Mouse (Mus musculus) limb, embryonic 13.5 days (tissue): Measurements from ENCODE around the gene Prf1. TPM values are rescaled to one million over a fixed set of nuclear protein-coding genes. Genes with fewer than 3 reads are reported as not detected.

Experiments used
- ATAC-seq: fragments of 200-750 bp; cut with Nextera tagmentation; 2 replicates; pipeline ENCODE4 v1.8.0; 2017; ENCODE audit warnings: low read depth, moderate number of reproducible peaks, moderate TSS enrichment; ENCODE audit not compliant: low FRiP score
- H3K27ac ChIP-seq: fragments of 300-500 bp; sonication (generic); 2 replicates; pipeline ENCODE4 v1.5.1; 2015; ENCODE audit warnings: inconsistent platforms, mild to moderate bottlenecking, moderate library complexity
- H3K27me3 ChIP-seq: fragments of 300-500 bp; sonication (generic); 2 replicates; pipeline ENCODE4 v1.6.1; 2015; ENCODE audit warnings: mild to moderate bottlenecking, inconsistent platforms
- H3K36me3 ChIP-seq: fragments of 300-500 bp; sonication (generic); 2 replicates; pipeline ENCODE4 v1.6.1; 2015; ENCODE audit warnings: inconsistent platforms, mild to moderate bottlenecking, moderate library complexity
- H3K4me1 ChIP-seq: fragments of 300-500 bp; sonication (generic); 2 replicates; pipeline ENCODE4 v1.6.1; 2015; ENCODE audit warnings: inconsistent platforms
- H3K4me2 ChIP-seq: fragments of 300-500 bp; sonication (generic); replicated peaks from 2 replicates; pipeline ENCODE4 v1.6.1; 2015; ENCODE audit warnings: inconsistent platforms, mild to moderate bottlenecking, moderate library complexity
- H3K4me3 ChIP-seq: fragments of 300-500 bp; sonication (generic); 2 replicates; pipeline ENCODE4 v1.5.1; 2015; ENCODE audit warnings: moderate library complexity, mild to moderate bottlenecking, inconsistent platforms
- H3K9ac ChIP-seq: fragments of 300-500 bp; sonication (generic); 2 replicates; pipeline ENCODE4 v1.6.1; 2015; ENCODE audit warnings: mild to moderate bottlenecking, inconsistent platforms
- H3K9me3 ChIP-seq: fragments of 300-500 bp; sonication (generic); 2 replicates; pipeline ENCODE4 v1.6.1; 2016; ENCODE audit warnings: inconsistent platforms
- WGBS: fragments of 180-500 bp; shearing (Covaris S2); methylation state at CpG from one replicate; pipeline ENCODE4 v1.1.7; 2015; 5-methylcytosine and 5-hydroxymethylcytosine counted together
- polyA plus RNA-seq: library from polyadenylated mRNA; unstranded; fragments of >200 nt; fragmentation: Nextera tagmentation; extraction: Ambion mirVana; gene quantifications from 2 replicates; pipeline ENCODE4 v1.2.1, GENCODE M21; 2015

Prf1 gene
- polyA plus RNA-seq, 1 experiment from 2014 or later, result 0.05 TPM

- Histone ChIP-seq H3K9me3 (no peaks in the 10 kb centered on the region), H3K36me3 (peaks cover 36% of the 10 kb centered on the region), H3K27ac (no peak overlapping the region), H3K4me2 (no peak overlapping the region), H3K4me3 (no peak overlapping the region), H3K9ac (no peak overlapping the region), H3K27me3 (no peaks in the 10 kb centered on the region), H3K4me1 (peaks cover 11% of the 10 kb centered on the region)
- ATAC-seq, result peak; percentile 16; the same call in 1 of the 2 replicates
- WGBS, result 67% methylated on average over 8 of the region's 8 CpGs
These were observed 46.3 kb downstream of the Prf1 start for GRCm38 (mm10) chr10:61343950-61344349.

- no peak overlapping the region for H3K4me3 ChIP-seq
- 79% methylated on average over 8 of the region's 8 CpGs for WGBS
- H3K36me3 ChIP-seq, result peaks cover 45% of the 10 kb centered on the region
These were observed 47.5 kb downstream of the Prf1 start for GRCm38 (mm10) chr10:61345179-61345578.

GRCm38 (mm10) chr10:61346374-61346773, 48.7 kb downstream of the Prf1 start:
- Histone ChIP-seq H3K4me2 (no peak overlapping the region), H3K27me3 (no peaks in the 10 kb centered on the region), H3K9me3 (no peaks in the 10 kb centered on the region; the same call in 1 of the 2 replicates), H3K4me3 (no peak overlapping the region), H3K4me1 (peaks cover 11% of the 10 kb centered on the region), H3K9ac (no peak overlapping the region), H3K36me3 (peaks cover 52% of the 10 kb centered on the region), H3K27ac (no peak overlapping the region)
- WGBS, result 11% methylated on average over 10 of the region's 10 CpGs
- ATAC-seq, result no peak

More at GRCm38 (mm10) chr10:61345179-61345578, 47.5 kb downstream of the Prf1 start:
- Histone ChIP-seq H3K27ac (no peak overlapping the region), H3K4me2 (no peak overlapping the region), H3K27me3 (no peaks in the 10 kb centered on the region), H3K9ac (no peak overlapping the region), H3K4me1 (peaks cover 11% of the 10 kb centered on the region), H3K9me3 (no peaks in the 10 kb centered on the region; the same call in 1 of the 2 replicates)
- ATAC-seq, result no peak

GRCm38 (mm10) chr10:61351216-61351615, 53.6 kb downstream of the Prf1 start:
- WGBS, result 78% methylated on average over 4 of the region's 4 CpGs
- Histone ChIP-seq H3K9me3 (no peaks in the 10 kb centered on the region; the same call in 1 of the 2 replicates), H3K36me3 (peaks cover 67% of the 10 kb centered on the region)

More at GRCm38 (mm10) chr10:61351216-61351615, 53.6 kb downstream of the Prf1 start:
- Histone ChIP-seq H3K27me3 (no peaks in the 10 kb centered on the region), H3K27ac (no peak overlapping the region), H3K4me1 (peaks cover 9% of the 10 kb centered on the region), H3K9ac (no peak overlapping the region), H3K4me3 (no peak overlapping the region), H3K4me2 (no peak overlapping the region)
- no peak for ATAC-seq

Other genes starting within 250 kb of the Prf1 start
- gene Pcbd1, start 208.5 kb upstream of the Prf1 start, polyA plus RNA-seq, result 11.1 and 11.7 TPM in 2 replicates
- gene Sgpl1, start 150.1 kb upstream of the Prf1 start, polyA plus RNA-seq, result 81.5 and 89.3 TPM in 2 replicates
- not detected in 2 replicates for gene Tbata, start 125.9 kb upstream of the Prf1 start, polyA plus RNA-seq
- gene Adamts14, start 24.4 kb upstream of the Prf1 start, polyA plus RNA-seq, result 2.1 and 2.8 TPM in 2 replicates
- gene Pald1, start 85.7 kb downstream of the Prf1 start, polyA plus RNA-seq, result 20.2 and 24.1 TPM in 2 replicates
- gene Nodal, start 120.1 kb downstream of the Prf1 start, polyA plus RNA-seq, result 0.19 and 0.20 TPM in 2 replicates
- 70.6 and 72.2 TPM in 2 replicates for gene Eif4ebp2, start 154.8 kb downstream of the Prf1 start, polyA plus RNA-seq
- gene Lrrc20, start 178.0 kb downstream of the Prf1 start, polyA plus RNA-seq, result 11.5 and 11.7 TPM in 2 replicates